Mouse (Mus musculus): Measurements from ENCODE around the gene BC048562. TPM values are rescaled to one million over a fixed set of nuclear protein-coding genes. Genes with fewer than 3 reads are reported as not detected.

The BC048562 gene
- total RNA-seq, 4 experiments from 2014 or later: not detected

DNA sequence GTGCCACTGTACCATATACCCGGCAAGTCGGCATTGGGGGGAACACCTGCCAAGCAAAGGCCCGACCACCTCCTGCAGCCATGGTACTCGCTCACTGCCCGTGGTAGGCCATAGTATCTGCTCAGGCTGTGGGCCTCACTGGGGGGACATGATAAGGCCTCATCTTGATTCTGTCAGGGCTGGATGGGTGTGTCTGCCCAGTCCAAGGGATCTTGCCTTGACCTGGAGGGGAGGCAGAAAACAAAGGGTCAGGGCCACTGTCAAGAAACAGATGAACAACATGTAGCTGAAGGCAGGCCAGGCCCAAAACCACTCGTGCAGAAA is 14.8 kb downstream of the BC048562 start:
- no peak for DNase-seq

GRCm38 (mm10) chr9:108451519-108452160 is 15.4 kb downstream of the BC048562 start:
- no peak for DNase-seq

DNA sequence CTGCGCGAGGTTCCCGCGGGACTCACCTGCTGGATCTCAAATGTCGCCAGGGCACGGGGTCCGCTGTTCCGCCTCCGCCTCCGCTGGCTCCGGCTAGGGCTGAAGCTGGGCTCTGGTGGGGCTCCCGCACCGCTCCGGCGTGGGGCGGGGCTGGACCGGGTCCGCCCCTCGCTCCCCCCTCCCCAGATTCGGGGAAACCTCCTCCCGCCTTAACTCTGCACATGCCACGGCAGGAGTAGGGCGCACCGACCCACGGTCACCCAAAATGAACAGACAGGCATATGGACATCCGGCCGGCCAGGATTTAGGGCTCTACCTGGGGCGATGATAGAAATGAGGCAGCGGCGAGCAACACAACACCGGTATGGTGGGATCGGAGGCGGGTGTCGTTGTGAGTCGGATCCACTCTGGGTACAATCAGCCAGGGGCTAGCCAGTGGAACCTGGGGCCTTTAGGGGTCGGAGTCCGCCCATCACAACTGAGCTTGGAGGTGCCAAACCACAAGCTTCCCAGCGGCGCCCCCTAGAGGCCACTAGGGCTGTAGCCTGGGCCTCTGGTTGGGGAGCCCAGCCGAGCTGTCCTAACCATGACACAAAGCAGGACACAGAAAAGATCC is 16.1 kb downstream of the BC048562 start:
- peak; percentile 66 for DNase-seq

- DNase-seq: no peak
These were observed 16.6 kb downstream of the BC048562 start for GRCm38 (mm10) chr9:108452911-108453310.

DNA sequence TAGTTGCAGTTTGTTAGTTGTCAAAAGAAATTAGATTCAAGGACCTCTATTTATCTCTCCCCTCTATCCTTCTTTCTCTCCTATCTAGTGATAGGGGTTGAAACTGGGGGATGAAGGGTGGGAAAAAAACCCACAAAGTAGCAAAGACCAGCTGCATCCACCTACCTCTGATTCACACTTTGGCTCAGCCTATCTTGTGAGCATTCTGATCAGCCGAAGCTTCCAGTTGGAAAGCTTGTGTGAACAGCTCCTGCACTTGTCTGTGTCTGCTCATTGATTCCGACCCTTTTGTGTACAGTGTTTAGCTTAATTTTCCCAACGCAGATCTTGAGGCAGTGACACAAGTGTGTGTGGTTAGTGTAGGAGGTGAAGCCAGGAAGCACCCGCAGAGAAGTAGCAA is 17.2 kb downstream of the BC048562 start:
- no peak for DNase-seq

GRCm38 (mm10) chr9:108454429-108454828 is 18.1 kb downstream of the BC048562 start:
- DNase-seq: no peak

DNA sequence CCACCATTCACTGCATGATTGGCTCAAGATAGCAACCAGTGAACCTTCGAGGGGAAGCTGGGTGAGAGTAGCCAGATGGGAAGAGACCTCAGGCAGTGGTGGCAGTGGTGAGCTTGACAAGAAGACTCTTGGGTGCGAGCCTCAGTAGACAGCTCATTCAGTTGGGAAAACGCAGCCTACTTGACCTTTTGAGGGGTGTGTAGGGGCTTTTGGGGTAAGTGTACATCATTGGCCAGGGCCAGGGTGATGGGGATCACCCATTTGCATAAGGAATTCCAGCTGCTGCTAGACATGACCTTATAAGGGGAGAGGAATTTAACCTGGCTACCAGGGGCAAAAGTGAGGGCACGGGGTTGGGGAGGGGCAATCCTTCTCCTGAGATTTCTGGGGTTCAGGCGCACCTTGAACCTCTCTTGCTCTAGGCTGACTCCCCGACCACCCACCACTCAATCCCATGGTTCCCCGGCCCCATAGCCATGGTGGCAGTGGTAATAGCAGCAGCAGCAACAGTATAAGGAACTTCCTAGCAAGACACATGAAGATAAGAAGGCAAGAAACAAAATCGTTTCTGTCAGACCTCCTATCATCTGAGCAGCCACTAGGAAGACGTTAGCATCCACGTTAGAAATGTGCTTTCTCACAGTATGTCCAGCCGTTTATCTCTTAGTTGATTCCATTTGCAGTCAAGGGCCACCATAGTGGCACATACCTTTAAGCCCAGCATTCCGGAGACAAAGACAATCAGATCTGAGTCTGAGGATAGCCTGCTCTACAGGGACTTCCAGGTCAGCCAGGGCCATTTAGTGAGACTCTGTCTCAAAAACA is 19.7 kb downstream of the BC048562 start:
- no peak for DNase-seq

DNA sequence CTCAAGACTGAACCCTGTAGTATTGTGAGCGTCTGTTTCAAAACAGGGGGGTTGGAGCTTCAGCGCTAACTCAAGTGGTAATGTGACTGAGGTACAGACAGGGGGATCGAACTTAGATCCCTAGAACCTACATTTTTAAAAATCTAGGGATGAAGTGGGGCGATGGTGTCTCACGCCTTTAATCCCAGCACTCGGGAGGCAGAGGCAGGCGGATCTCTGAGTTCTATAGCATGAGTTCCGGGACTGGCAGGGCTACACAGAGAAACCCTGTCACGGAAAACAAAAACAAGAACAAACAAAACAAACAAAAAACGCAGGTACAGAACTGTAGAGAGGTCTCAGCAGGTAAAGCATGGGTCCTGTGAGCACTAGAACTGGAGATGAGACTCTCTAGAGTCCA is 20.7 kb downstream of the BC048562 start:
- no peak for DNase-seq

GRCm38 (mm10) chr9:108459939-108460318 is 23.6 kb downstream of the BC048562 start:
- DNase-seq: no peak

DNA sequence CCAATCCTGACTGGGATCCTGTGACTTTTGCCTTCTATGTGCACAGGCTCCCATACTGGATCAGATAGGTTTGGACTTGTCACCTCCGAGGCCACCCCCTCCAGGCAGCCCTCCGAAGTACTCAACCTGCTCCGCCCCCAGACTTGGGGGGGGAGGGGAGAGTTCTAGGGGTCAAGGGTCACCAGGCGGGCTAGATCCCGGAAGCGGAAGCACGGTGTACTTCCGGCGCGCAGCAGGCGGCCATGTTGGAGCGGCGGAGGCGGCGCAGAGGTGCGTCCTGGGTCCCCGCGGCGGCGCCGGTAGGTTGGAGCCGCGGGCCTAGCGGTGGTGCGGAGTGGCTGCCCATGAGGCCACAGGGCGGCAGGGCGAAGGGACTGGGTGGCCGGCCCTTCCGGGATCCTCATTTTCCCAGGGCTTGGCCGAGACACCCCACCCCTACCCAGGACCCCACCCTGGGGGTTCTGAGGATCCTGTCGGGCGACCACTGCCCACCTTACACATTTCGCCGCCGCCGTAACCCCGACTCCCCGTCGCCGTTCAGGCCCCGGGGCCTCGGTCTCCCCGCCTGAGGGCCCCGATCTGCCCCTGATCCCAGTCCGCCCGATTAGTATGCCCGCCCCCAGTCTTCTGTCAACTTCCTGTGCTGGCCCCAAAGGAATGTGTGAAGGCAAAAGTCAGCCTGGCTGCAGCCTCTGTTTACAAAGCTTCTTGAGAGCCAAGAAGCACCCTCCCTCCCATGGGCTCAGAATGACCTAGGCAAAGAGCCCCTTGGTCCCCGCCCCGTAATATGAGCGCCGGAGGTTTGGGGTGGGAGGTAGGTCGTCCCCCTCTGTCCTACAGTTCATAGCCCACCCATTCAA is 24.3 kb downstream of the BC048562 start, which contains the start of gene Ccdc71:
Ccdc71 (plus strand) TSS at position 209 of the 860 bp plus-strand sequence.
- DNase-seq: peak; percentile 83

- DNase-seq: no peak
These were observed 24.9 kb downstream of the BC048562 start, which contains the start of gene Klhdc8b for GRCm38 (mm10) chr9:108461181-108461631. Klhdc8b (minus strand) TSS chr9:108461581.

- no peak for DNase-seq
These were observed 25.4 kb downstream of the BC048562 start for GRCm38 (mm10) chr9:108461675-108462074.

DNA sequence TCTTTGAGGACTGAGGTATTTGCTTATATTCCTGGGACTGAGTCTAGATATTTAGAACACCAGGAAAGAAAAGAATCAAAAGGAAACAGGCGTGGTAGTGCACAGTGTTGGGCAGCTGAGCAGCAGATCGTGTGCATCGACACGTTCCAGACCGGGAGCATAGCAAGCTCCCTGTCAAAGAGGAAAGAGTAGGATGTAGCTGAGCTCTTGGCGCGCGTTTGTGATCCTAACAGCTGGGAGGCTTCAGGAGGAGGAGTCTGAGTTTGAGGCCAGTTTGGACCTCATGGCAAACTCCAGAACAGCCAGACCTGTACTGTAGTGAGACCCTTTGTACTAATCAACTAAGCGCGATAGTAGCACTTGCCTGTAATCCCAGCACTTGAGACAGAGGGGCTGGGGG is 25.9 kb downstream of the BC048562 start:
- DNase-seq: no peak

- peak; percentile 71 for DNase-seq
These were observed 27.4 kb downstream of the BC048562 start for GRCm38 (mm10) chr9:108463713-108464112.

DNA sequence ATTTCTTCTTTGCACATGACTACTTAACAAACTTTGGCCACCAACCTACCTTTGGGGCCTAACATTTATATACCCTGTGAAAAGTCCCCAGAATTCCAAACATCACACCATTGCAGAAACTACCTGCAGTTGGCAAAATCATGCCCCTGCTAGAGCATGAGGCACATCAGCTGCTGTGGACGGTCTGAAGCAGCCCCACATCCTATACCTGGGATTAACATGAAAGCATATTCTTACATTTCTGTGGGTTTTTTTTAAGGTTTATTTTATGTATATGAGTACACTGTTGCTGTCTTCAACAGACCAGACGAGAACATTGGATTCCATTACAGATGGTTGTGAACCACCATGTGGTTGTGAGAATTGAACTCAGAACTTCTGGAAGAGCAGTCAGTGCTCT is 29.9 kb downstream of the BC048562 start:
- no peak for DNase-seq

GRCm38 (mm10) chr9:108469430-108469829 is 33.1 kb downstream of the BC048562 start:
- DNase-seq: no peak

DNA sequence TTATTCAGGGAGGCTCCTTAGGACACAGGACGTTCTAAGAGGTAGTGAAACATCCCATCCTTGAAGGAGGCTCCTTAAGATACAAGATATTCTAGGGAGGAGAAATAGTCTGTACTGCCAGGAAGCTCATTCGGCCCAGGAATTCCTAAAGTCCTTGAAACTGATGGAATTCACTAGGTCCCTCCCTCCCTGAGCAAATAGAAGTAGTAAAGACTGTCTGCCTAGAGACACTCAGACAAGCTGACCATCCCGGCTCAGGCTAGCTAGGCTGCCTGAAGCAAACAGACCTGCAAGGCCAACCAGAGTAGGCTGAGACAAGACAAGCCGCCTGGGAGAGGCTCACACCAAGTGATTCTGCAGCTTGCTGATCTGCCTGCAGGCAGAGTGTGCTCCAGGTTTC is 33.6 kb downstream of the BC048562 start:
- no peak for DNase-seq

GRCm38 (mm10) chr9:108474528-108474927 is 38.2 kb downstream of the BC048562 start:
- DNase-seq: no peak

- DNase-seq: peak; percentile 64
These were observed 42.4 kb downstream of the BC048562 start for GRCm38 (mm10) chr9:108478638-108479156.

DNA sequence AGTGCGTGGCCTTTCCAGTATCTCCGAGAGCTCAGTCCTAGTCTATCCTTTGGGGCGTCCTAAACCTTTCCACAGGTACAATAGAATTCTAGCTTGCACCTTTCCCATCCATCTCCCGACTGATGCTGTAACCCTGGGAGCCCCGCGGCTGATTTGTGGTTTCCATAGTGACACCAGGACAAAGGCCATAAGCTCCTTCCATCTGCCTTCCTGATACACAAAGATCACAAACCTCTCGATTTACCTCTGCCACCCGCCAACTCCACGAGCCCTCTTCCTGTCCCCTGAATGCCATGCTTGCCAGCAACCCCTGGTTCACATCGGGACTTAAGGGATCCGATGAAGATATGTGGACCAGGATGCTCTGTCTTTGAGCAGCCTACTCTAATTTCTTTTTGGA is 43.0 kb downstream of the BC048562 start:
- no peak for DNase-seq

DNA sequence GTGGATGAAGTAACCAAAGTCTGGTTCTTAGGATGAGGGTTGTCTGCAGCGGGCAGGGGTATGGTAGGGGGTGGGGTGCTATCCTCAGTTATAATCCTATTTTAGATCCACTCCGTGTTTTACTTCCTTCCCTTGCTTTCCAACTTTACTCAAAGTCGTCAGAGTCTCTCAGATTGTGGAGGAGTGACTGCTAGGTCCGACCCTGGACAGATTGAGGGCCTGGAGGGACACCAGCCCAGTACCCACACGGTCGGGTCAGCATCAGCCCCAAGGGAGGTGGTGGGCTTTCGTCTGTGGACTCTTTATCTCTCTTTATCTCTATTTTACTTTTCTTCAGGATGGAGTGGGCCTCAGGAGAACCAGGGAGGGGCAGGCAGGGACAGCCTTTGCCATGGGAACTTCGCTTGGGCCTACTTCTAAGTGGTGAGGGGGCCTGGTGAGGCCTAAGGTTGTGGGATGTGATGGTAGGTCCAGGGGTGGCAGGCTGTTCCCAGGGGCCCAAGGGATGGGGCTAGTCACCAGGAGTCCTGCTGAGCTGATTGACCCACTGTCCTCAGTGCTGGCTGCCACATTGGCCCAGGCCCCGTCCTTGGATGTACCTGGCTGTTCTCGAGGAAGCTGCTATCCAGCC is 43.6 kb downstream of the BC048562 start, which contains the start of gene Lamb2:
Lamb2 (plus strand) TSS at position 16 of the 631 bp plus-strand sequence.
- no peak for DNase-seq
